Mouse (Mus musculus): Measurements from ENCODE around the gene Arx. TPM values are rescaled to one million over a fixed set of nuclear protein-coding genes. Genes with fewer than 3 reads are reported as not detected.

Arx gene
- total RNA-seq (2021), result not detected

- no peak for DNase-seq
- intact Hi-C loops (cut with DNase I), result loop anchor here (10.0 kb wide), 1 partner anchor 222 kb away; no protein-coding TSS in a partner anchor
Measured at GRCm38 (mm10) chrX:93286291-93286893, at the start of gene Arx. Gene Arx (plus strand): TSS chrX:93286445.

GRCm38 (mm10) chrX:93251329-93251728 lies 34.9 kb upstream of the Arx start:
- DNase-seq, result no peak
- intact Hi-C loops (cut with DNase I), result no loop called here

DNA sequence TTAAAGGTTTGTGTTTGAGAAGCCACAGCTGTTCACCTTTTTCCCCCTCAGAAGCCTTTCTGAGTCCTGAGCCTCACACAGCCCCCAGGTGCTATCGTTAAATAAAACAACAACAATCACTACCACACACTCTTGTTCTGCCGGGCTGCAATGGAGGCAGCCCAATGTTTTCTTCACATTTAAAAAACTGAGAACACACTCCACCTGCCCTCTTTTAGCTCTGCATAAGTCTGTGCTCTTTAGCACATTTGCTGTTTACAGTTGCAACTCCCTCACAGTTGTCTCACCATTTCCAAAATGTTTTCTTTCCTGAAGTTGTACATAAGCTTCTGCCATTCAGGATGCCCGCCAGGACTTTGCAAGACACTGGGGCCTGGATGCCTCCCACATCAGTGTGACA lies 10.6 kb upstream of the Arx start:
- intact Hi-C loops (cut with DNase I), result no loop called here
- no peak for DNase-seq

DNA sequence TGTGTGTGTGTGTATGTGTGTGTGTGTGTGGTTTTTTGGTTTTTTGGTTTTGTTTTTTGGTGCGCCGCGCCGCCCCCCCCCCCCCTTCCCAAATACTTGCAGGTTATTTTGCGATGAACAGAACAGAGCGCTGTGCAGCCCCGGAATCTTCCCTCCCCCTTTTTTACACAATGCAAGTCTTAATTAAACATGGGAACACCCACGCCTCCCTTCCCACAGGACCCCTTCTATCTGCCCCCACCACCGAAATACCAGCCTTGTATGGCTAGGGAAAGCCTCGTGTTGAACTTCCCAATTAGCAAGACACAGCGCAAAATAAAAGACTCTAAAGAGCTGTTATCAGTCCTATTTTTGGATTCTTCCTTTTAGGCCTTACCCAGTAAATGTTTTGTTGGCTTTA lies 6.3 kb upstream of the Arx start:
- DNase-seq, result no peak
- intact Hi-C loops (cut with DNase I), result loop anchor here (5.0 to 10.0 kb wide), 2 partner anchors 182 to 215 kb away; no protein-coding TSS in a partner anchor

DNA sequence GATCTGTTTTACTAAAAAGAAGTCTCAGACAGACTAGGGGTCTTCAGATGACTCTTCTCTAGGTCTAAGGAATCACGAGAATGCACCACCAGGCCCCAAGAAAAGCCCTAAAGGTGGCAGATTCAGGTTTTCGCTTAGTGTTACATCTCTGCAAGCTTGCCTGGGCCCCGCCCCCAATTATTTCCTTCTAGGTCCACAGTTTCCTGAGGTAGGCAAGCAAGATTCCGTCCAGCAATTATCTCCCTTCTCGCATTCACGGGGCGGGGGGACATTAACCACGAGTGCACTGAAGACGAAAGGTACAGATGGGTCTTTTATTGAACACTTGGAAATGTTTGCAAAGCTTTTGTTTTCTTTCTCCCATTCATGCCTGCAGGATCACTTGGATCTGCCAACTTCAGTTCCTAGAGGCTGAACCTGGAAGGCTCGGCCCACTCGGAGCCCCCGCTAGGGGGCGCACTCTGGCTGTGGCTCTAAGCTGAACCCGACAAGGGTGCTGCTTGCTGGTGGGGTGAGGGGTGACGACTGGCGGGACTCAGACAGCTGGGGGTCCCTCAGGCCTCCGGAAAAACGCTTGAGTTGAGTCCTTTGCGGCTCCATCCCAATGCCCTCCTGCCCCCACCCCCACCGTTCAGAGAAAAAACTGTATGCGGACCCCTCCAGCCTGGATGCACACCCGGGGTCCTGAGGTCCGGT lies 5.1 kb upstream of the Arx start:
- intact Hi-C loops (cut with DNase I), result loop anchor here (5.0 to 10.0 kb wide), 2 partner anchors 181 to 216 kb away; no protein-coding TSS in a partner anchor
- DNase-seq, result peak in 1 of 2 experiments; percentile 48

- no peak for DNase-seq
- intact Hi-C loops (cut with DNase I), result loop anchor here (5.0 to 10.0 kb wide), 2 partner anchors 181 to 217 kb away; no protein-coding TSS in a partner anchor
Measured at GRCm38 (mm10) chrX:93281756-93282155, 4.5 kb upstream of the Arx start.

DNA sequence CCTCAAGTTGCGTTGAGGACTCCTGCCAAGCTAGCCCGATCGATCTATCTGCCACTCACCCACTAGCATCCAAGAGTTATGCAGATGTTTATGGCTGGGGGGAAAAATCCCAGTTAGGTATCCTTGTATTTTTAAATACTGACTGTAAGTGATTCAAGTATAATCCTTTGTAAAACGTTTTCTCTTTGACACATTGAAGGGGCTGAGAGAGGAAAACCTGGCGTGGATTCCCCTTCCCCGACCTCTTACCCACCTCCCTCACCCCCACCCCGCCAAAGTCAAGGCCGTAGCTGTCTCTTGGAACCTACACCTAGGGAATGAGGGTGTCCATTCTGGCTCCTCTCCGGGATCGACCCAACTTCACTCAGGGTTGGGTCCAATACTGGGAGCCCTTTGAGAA lies 1.2 kb upstream of the Arx start:
- DNase-seq, result no peak
- intact Hi-C loops (cut with DNase I), result loop anchor here (10.0 kb wide), 1 partner anchor 220 kb away; no protein-coding TSS in a partner anchor

- intact Hi-C loops (cut with DNase I), result loop anchor here (10.0 kb wide), 1 partner anchor 224 kb away; no protein-coding TSS in a partner anchor
- DNase-seq, result no peak
Measured at GRCm38 (mm10) chrX:93288339-93288738, 2.1 kb downstream of the Arx start.

DNA sequence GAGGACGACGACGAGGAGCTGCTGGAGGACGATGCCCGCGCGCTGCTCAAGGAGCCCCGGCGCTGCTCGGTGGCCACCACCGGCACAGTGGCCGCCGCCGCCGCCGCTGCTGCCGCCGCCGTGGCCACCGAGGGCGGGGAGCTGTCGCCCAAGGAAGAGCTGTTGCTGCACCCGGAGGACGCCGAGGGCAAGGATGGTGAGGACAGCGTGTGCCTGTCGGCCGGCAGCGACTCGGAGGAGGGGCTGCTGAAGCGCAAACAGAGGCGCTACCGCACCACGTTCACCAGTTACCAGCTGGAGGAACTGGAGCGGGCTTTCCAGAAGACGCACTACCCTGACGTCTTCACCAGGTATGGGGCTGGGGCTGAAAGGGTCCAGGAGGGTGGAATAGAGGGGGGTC lies 2.8 kb downstream of the Arx start:
- DNase-seq, result no peak
- intact Hi-C loops (cut with DNase I), result loop anchor here (10.0 kb wide), 1 partner anchor 224 kb away; no protein-coding TSS in a partner anchor

GRCm38 (mm10) chrX:93289851-93290380 lies 3.7 kb downstream of the Arx start:
- DNase-seq, result no peak
- intact Hi-C loops (cut with DNase I), result loop anchor here (10.0 kb wide), 1 partner anchor 225 kb away; no protein-coding TSS in a partner anchor

DNA sequence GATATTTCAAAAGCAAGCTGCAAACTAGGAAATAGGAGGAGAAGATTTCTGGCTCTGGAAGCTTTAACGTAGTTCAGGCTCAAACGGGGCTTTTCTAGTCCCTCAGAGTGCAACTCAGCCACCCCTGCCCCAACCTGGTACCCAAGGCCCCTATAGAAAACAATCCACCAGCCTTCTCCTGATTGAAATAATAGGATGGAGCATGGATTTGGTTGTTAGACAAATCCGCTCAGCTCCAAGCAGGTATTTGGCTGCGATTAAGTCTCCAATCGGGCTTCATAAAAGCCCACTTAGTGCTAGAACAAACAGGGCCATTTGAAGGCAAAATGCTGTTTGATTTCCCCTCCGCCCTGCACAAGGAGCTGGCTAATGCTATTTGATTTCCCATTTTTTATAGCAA lies 5.8 kb downstream of the Arx start:
- intact Hi-C loops (cut with DNase I), result no loop called here
- no peak for DNase-seq

DNA sequence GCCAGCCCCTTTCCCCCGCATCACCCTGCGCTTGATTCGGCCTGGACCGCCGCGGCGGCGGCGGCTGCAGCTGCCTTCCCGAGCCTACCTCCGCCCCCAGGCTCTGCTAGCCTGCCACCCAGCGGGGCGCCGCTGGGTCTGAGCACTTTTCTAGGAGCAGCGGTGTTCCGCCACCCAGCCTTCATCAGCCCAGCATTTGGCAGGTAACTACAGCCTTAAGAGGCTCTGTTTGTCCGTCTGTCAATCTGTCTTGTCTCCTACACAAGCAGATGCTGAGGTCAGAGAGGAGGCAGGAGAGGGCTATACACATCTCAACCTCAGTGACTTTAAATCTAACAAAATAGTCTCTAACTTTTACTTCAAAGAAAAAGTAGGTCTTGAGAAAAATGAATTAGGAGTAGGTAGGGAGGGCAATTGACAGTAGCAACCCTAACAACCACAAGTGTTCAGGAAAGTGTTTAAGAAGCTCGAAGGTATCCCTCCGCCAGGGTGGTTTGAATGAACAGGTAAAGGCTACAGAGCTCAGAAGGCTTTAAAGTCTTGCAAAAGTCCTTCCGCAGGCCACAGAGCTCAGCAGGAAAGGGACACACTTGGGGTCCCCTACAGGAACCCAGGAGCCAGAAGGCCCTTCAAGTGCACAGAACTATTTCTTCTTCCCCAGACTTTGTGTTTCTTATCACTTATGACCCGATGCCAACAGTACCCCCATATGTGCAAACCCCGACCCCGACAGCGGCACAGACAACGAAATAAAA lies 8.7 kb downstream of the Arx start:
- intact Hi-C loops (cut with DNase I), result no loop called here
- no peak for DNase-seq

GRCm38 (mm10) chrX:93295819-93296218 lies 9.6 kb downstream of the Arx start:
- intact Hi-C loops (cut with DNase I), result no loop called here
- no peak for DNase-seq

DNA sequence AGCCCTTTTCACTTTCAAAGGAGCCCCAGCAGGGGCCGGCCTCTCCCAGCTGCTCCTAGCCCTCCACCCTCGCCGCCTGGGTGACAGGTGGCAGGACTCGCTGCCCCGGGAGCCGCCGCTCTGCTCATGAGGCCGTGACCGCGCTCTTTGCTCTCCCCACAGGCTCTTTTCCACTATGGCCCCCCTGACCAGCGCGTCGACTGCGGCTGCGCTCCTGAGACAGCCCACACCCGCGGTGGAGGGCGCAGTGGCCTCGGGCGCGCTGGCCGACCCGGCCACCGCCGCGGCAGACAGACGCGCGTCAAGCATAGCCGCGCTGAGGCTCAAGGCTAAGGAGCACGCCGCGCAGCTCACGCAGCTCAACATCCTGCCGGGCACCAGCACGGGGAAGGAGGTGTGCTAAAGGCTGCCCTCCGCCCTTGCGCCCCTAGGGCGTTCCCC lies 10.8 kb downstream of the Arx start:
- DNase-seq, result no peak
- intact Hi-C loops (cut with DNase I), result no loop called here

- intact Hi-C loops (cut with DNase I), result no loop called here
Measured at GRCm38 (mm10) chrX:93299046-93299626, 12.9 kb downstream of the Arx start.

DNA sequence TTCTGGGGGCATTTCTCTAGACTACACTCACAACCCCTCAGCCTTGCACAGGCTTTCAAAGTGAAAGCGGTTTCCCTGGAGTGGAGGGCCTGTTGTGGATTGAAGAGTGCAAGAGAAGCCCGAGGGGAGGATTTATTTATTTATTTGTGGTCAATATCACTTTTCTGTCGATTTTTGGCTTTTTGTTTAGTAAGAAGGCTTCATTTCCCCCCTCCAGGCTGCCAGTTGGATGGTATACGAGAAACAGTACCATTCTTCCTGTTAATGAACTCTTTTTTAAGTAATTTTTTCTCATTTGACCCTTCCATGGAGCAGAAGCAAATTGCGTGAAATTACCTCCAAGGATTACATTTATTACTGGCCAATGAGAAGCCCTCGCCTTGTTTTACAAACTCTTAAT lies 13.5 kb downstream of the Arx start:
- DNase-seq, result no peak
- intact Hi-C loops (cut with DNase I), result no loop called here

More at GRCm38 (mm10) chrX:93299046-93299626, 12.9 kb downstream of the Arx start:
- no peak for DNase-seq

DNA sequence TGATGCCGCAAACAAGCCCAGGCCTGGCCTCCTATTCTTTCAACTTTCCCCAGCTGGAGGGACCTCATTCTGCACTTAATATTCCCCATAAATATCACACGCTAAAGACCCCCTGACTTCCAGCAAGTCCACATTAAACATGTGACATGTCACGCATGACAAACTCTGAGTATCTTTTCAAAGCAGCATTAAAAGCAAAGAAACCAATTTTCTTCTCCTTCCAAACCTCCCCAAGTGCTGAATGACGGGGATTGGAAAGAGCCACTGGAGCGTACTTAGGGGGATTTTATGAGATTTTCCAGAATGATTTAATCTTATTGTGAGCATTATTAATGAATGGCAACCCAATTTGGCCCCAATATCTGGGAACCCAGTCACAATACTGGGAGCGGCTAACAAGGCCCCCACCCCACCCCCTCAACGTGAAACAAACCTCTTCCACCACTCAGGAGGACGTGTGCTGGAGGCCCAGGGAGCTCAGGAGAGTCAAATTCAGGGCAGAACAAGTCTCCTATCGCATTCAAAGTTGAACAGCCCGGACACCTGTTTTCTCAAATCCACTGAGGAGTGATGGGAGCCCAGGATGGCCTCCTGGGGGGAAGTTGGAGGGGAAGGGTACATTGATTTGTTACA lies 14.1 kb downstream of the Arx start:
- intact Hi-C loops (cut with DNase I), result no loop called here
- DNase-seq, result no peak

GRCm38 (mm10) chrX:93301798-93302197 lies 15.6 kb downstream of the Arx start:
- intact Hi-C loops (cut with DNase I), result no loop called here
- DNase-seq, result no peak

- intact Hi-C loops (cut with DNase I), result no loop called here
- no peak for DNase-seq
Measured at GRCm38 (mm10) chrX:93305780-93306179, 19.5 kb downstream of the Arx start.

- intact Hi-C loops (cut with DNase I), result no loop called here
- DNase-seq, result no peak
Measured at GRCm38 (mm10) chrX:93317577-93317976, 31.3 kb downstream of the Arx start.

Data from heart, postnatal 36 days (tissue).